ENCODE assay signal across 8 mouse cellular contexts in the genomic region with DNA sequence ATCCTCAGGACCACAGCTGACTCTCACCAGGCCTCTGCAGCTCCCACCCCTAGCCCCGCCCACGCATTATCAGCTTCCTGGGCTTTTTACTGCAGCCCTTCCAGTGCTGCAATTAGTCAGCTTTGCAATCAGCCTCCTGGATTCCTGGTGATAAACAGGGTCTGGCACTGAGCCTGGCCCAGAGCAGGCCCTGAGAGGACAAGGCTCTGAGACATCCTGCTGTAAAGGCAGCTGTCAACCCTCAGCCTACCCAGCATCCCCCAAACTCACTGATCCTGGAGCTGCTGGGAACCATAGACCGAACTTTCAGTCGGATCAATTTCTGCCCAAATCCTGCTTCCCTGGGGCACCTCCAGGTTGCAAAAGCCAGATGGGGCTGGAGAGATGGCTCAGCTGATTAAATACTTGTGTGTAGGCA. TPM values are rescaled to one million over a fixed set of nuclear protein-coding genes. Genes with fewer than 3 reads are reported as not detected.
DNase-seq lines count a peak whose midpoint lies in the region; ATAC-seq and TF ChIP-seq lines count a peak whose summit lies in the region.

No protein-coding gene starts in this region.

- H3K9me3 ChIP-seq in hindbrain, embryonic 13.5 days = peaks cover 6% of the 10 kb centered on the region; the same call in 1 of the 2 replicates
- H3K9me3 ChIP-seq in liver, embryonic 12.5 days (replicated peaks) = peaks cover 4% of the 10 kb centered on the region; the same call in 1 of the 2 replicates
- H3K9me3 ChIP-seq in stomach, postnatal 0 days (ENCODE audit: control insufficient read depth, low read length) = no peaks in the 10 kb centered on the region

- TF ChIP-seq CTCF in kidney, adult 2 months (conservative IDR thresholded peaks at IDR 0.05; ENCODE audit: insufficient read depth, insufficient read length, low read depth, low read length) = no peak
- TF ChIP-seq CTCF in stomach, postnatal 0 days (IDR thresholded peaks at IDR 0.05; ENCODE audit: low read depth) = no peak

- H3K27me3 ChIP-seq in kidney, adult 2 months (replicated peaks; ENCODE audit: control insufficient read depth, insufficient read depth, low read length) = no peaks in the 10 kb centered on the region
- H3K27me3 ChIP-seq in hindbrain, embryonic 13.5 days = no peaks in the 10 kb centered on the region
- H3K27me3 ChIP-seq in liver, embryonic 12.5 days (replicated peaks) = no peaks in the 10 kb centered on the region
- H3K27me3 ChIP-seq in stomach, postnatal 0 days (ENCODE audit: control insufficient read depth, insufficient read depth, low read length) = no peaks in the 10 kb centered on the region

- 41% methylated on average over 4 of the region's 4 CpGs for WGBS in kidney, adult 2 months
- WGBS in hindbrain, embryonic 13.5 days = 40% methylated on average over 4 of the region's 4 CpGs
- WGBS in liver, embryonic 12.5 days (ENCODE audit: insufficient replicate concordance) = 35% methylated on average over 4 of the region's 4 CpGs
- WGBS in stomach, postnatal 0 days = 34% methylated on average over 4 of the region's 4 CpGs

- no peak overlapping the region for H3K4me2 ChIP-seq in hindbrain, embryonic 13.5 days
- no peak overlapping the region for H3K4me2 ChIP-seq in liver, embryonic 12.5 days
- no peak overlapping the region for H3K4me2 ChIP-seq in stomach, postnatal 0 days (replicated peaks; ENCODE audit: low read depth)

- H3K27ac ChIP-seq in kidney, adult 2 months (ENCODE audit: insufficient read depth, low read depth, low read length) = no peak overlapping the region
- H3K27ac ChIP-seq in hindbrain, embryonic 13.5 days = peak overlapping the region; percentile 79
- H3K27ac ChIP-seq in liver, embryonic 12.5 days = peak overlapping the region; percentile 18; the same call in 1 of the 2 replicates
- no peak overlapping the region for H3K27ac ChIP-seq in stomach, postnatal 0 days (replicated peaks)

- ATAC-seq in erythroblast, adult 5-6 weeks (replicated peaks; ENCODE audit: low FRiP score, poor library complexity, severe bottlenecking) = peak; percentile 43; the same call in 1 of the 2 replicates
- 0 out of 2 replicates have a peak, but pooled peaks have one; percentile 43 for ATAC-seq in hindbrain, embryonic 13.5 days (ENCODE audit: low FRiP score)
- no peak for ATAC-seq in liver, embryonic 12.5 days
- ATAC-seq in stomach, postnatal 0 days (ENCODE audit: low FRiP score, low TSS enrichment) = peak; percentile 33; the same call in 1 of the 2 replicates

- TF ChIP-seq EP300 in stomach, postnatal 0 days (optimal IDR thresholded peaks at IDR 0.05) = no peak

- H3K9ac ChIP-seq in hindbrain, embryonic 13.5 days = no peak overlapping the region
- no peak overlapping the region for H3K9ac ChIP-seq in liver, embryonic 12.5 days
- no peak overlapping the region for H3K9ac ChIP-seq in stomach, postnatal 0 days (ENCODE audit: low read length)

- no peaks in the 10 kb centered on the region for H3K36me3 ChIP-seq in kidney, adult 2 months (ENCODE audit: control insufficient read depth, insufficient read depth, low read length)
- peaks cover 3% of the 10 kb centered on the region; the same call in 1 of the 2 replicates for H3K36me3 ChIP-seq in hindbrain, embryonic 13.5 days
- H3K36me3 ChIP-seq in liver, embryonic 12.5 days = no peaks in the 10 kb centered on the region
- no peaks in the 10 kb centered on the region for H3K36me3 ChIP-seq in stomach, postnatal 0 days (ENCODE audit: control insufficient read depth, insufficient read depth, low read length)

- H3K4me1 ChIP-seq in kidney, adult 2 months (ENCODE audit: control insufficient read depth, insufficient read depth, low read length) = no peaks in the 10 kb centered on the region
- H3K4me1 ChIP-seq in hindbrain, embryonic 13.5 days (replicated peaks) = peaks cover 29% of the 10 kb centered on the region
- peaks cover 37% of the 10 kb centered on the region for H3K4me1 ChIP-seq in liver, embryonic 12.5 days
- no peaks in the 10 kb centered on the region for H3K4me1 ChIP-seq in stomach, postnatal 0 days (replicated peaks; ENCODE audit: control insufficient read depth, insufficient read depth)

- DNase-seq in kidney, adult 2 months = peak; percentile 41
- no peak for DNase-seq in kidney, adult 18-20 months
- peak; percentile 44 to 60 for DNase-seq in adrenal gland, postnatal 36 days
- peak; percentile 70 for DNase-seq in stomach, postnatal 0 days (ENCODE audit: low spot score)
- DNase-seq in natural killer cell, adult 2 months (ENCODE audit: low spot score in 2 of 2) = no peak

- H3K4me3 ChIP-seq in kidney, adult 2 months (ENCODE audit: insufficient read depth, low read depth, low read length) = no peak overlapping the region
- no peak overlapping the region for H3K4me3 ChIP-seq in hindbrain, embryonic 13.5 days
- no peak overlapping the region for H3K4me3 ChIP-seq in liver, embryonic 12.5 days
- H3K4me3 ChIP-seq in stomach, postnatal 0 days (ENCODE audit: low read depth, low read length) = no peak overlapping the region

- no peak for TF ChIP-seq POLR2A in kidney, adult 2 months (IDR thresholded peaks at IDR 0.05; ENCODE audit: low read depth, low read length)

RNA-seq across cellular contexts. Expression of a gene that starts 3.3 kb away (rescaled TPM):
- polyA plus RNA-seq in kidney, adult 2 months (2012; rRNA removed) = 0.08 and 0.19 TPM in 2 replicates
- total RNA-seq in adrenal gland, postnatal 36 days (2021) = under 1 TPM in 1 of 2 experiments, not detected in 1; 0.03 TPM
- total RNA-seq in erythroblast, adult 5-6 weeks (2015; ENCODE audit: low replicate concordance) = under 0.01 TPM in 1 of 2 replicates, not detected in the other
- total RNA-seq in erythroblast, adult 5-6 weeks (2017; ENCODE audit: low replicate concordance) = not detected in 2 replicates
- 0.30 and 0.32 TPM in 2 replicates for polyA plus RNA-seq in hindbrain, embryonic 13.5 days (2015; fragmentation: Nextera tagmentation; extraction: Ambion mirVana)
- 0.06 and 0.10 TPM in 2 replicates for polyA plus RNA-seq in liver, embryonic 12.5 days (2016; fragmentation: Nextera tagmentation; extraction: Ambion mirVana)
- polyA plus RNA-seq in stomach, postnatal 0 days (2015; fragmentation: Nextera tagmentation; extraction: Ambion mirVana) = 0.04 and 0.06 TPM in 2 replicates

Comparison
In these comparisons a context has a peak if more than half of its experiments do, and no peak if none do; other contexts are left out.
1. DNase-seq: peak in kidney, adult 2 months (single experiment), adrenal gland, postnatal 36 days (2 of 2) and stomach, postnatal 0 days (single experiment); none in kidney, adult 18-20 months (single experiment) and natural killer cell, adult 2 months (0 of 2).
2. H3K27ac ChIP-seq: peak in hindbrain, embryonic 13.5 days (single experiment) and liver, embryonic 12.5 days (single experiment); none in kidney, adult 2 months (single experiment) and stomach, postnatal 0 days (single experiment).